Mouse (Mus musculus) WW6 (cell line): ENCODE data around the gene Lrrc4b.

Source experiments
- DNase-seq: peaks from one replicate; pipeline ENCODE4 v3.0.0-alpha.2; 2013; ENCODE audit warnings: low read depth, low spot score

Lrrc4b gene

GRCm38 (mm10) chr7:44428968-44429521 lies at the start of gene Lrrc4b:
Lrrc4b (plus strand) TSS chr7:44429018.
- no peak for DNase-seq

- no peak for DNase-seq
Measured at GRCm38 (mm10) chr7:44382541-44382940, 46.3 kb upstream of the Lrrc4b start.

- no peak for DNase-seq
Measured at GRCm38 (mm10) chr7:44383980-44384715, 44.7 kb upstream of the Lrrc4b start, which contains the start of gene Syt3. Syt3 (plus strand) TSS chr7:44384102.

GRCm38 (mm10) chr7:44384716-44385059 lies 44.1 kb upstream of the Lrrc4b start:
- no peak for DNase-seq

GRCm38 (mm10) chr7:44385720-44386119 lies 43.1 kb upstream of the Lrrc4b start, which contains the start of gene 1700008O03Rik:
1700008O03Rik (minus strand) TSS chr7:44385820.
- DNase-seq, result no peak

GRCm38 (mm10) chr7:44391831-44392230 lies 37.0 kb upstream of the Lrrc4b start:
- no peak for DNase-seq

- no peak for DNase-seq
Measured at GRCm38 (mm10) chr7:44392341-44392740, 36.5 kb upstream of the Lrrc4b start.

- no peak for DNase-seq
Measured at GRCm38 (mm10) chr7:44393284-44393683, 35.5 kb upstream of the Lrrc4b start.

GRCm38 (mm10) chr7:44398570-44398969 lies 30.2 kb upstream of the Lrrc4b start:
- DNase-seq, result peak; percentile 78

GRCm38 (mm10) chr7:44401673-44402072 lies 27.1 kb upstream of the Lrrc4b start:
- no peak for DNase-seq

- peak; percentile 99 for DNase-seq
Measured at GRCm38 (mm10) chr7:44405346-44406014, 23.3 kb upstream of the Lrrc4b start.

GRCm38 (mm10) chr7:44406015-44406355 lies 22.8 kb upstream of the Lrrc4b start:
- no peak for DNase-seq

- no peak for DNase-seq
Measured at GRCm38 (mm10) chr7:44411144-44411543, 17.7 kb upstream of the Lrrc4b start.

GRCm38 (mm10) chr7:44413307-44413706 lies 15.5 kb upstream of the Lrrc4b start:
- no peak for DNase-seq

- no peak for DNase-seq
Measured at GRCm38 (mm10) chr7:44427666-44428065, 1.2 kb upstream of the Lrrc4b start.

GRCm38 (mm10) chr7:44428171-44428950 lies 457 bp upstream of the Lrrc4b start:
- DNase-seq, result no peak

GRCm38 (mm10) chr7:44429534-44430488 lies 993 bp downstream of the Lrrc4b start:
- DNase-seq, result no peak

- DNase-seq, result no peak
Measured at GRCm38 (mm10) chr7:44432550-44432949, 3.7 kb downstream of the Lrrc4b start.

- peak; percentile 98 for DNase-seq
Measured at GRCm38 (mm10) chr7:44433371-44433770, 4.6 kb downstream of the Lrrc4b start.

GRCm38 (mm10) chr7:44434089-44434488 lies 5.3 kb downstream of the Lrrc4b start:
- no peak for DNase-seq

GRCm38 (mm10) chr7:44435796-44436195 lies 7.0 kb downstream of the Lrrc4b start:
- DNase-seq, result no peak
